Mouse (Mus musculus) heart, adult 9 months (tissue): Measurements from ENCODE around the gene Vsig1.

Experiments used
- DNase-seq, 2 experiments: peaks; one replicate each; pipeline ENCODE4 v3.0.0; 2022; ENCODE audit warnings: low spot score in 2 of 2

Gene Vsig1

DNA sequence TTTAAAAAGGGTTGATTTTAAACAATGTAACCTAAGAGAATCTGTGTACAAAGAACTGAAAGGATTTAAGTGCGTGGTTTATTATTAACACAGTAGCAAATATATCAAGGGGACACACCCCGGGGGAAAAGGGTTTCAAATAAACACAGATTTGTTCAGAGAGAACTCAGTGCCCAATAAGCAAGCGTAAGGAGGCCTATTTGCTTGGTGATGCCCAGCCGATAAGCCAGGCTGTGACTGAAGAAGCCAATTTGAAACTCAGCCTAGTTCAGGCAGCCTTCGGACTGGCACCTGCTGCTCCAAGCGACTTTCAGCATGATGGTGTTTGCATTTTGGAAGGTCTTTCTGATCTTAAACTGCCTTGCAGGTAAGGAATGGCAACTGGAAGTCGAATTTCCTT, at the start of gene Vsig1:
Gene Vsig1, plus strand, starts transcription at position 249 of the 400 bp plus-strand sequence.
- DNase-seq = no peak

DNA sequence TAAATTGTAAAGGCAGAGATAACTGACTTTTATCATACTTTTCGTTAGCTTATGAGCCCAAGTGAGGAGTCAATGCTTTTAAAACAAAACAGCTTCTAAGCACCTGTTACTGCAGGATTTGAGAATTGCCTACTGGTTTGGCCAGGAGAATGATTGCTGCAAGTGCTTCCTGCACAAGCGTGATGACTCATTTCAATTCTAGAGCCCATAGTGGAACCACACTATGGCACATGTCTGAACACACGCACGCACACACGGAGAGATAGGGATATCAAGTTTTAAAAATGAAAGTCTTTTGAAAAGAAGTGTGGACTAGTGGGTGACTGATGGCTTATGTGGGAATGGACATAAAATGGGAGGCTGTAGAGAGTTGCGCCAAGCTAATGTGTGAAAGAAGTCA, 44.6 kb upstream of the Vsig1 start:
- no peak for DNase-seq

DNA sequence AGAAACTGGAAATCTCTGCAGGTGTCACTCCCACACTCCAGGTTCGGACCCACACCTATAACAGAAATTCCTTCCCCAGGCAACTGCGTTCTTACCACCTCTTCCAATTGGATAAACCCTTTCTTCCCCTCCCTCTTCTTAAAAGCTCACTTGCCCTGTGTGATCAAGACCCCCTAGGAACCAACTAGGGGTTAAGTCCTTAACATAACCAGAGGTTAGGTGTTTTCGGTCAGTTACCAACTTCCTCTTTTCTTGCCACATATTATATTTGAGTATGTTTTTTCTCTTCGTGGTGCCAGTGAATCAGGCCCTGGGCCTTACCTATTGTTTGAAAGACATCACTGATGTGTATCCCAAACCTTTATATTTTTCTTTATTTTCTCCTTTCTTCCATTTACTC, 44.0 kb upstream of the Vsig1 start:
- no peak for DNase-seq

DNA sequence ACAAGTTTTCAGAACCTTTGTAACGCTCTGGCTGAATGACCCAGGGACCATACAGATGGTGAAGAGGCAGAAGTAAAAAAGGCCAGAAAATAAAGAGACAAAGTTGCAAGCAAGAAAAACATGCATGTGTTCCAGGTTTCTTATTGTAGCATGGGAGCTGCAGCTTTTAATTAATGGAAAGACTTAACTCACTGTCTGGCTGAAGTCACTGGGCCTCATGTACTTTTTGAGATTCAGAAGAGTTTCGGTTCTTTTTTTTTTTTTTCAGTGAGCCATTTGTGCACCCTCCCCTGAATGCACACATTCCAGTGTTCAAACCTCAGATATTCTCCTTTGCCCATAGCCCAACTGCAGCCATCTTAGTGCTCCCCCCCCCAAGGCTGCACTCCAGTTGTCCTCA, 20.2 kb upstream of the Vsig1 start:
- no peak for DNase-seq

DNA sequence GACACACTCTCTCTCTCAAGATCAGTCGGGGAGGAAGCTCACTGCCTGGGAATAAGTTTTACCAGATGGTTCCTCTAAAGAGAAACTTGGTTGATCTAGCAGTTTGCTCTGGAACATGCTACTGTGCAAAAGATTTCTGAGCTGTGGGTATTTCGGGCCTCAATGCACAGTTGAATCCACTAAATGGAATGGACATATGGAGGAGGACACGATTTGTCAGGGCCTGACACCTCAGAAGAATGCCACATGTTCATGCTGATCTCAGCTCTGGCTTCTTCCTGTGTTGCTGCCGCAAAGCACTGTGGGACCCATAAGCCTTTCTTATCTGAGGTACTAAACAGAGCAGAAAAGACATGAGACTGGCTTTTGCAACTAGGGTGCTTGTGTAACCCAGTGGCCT, 15.6 kb upstream of the Vsig1 start:
- DNase-seq = no peak

DNA sequence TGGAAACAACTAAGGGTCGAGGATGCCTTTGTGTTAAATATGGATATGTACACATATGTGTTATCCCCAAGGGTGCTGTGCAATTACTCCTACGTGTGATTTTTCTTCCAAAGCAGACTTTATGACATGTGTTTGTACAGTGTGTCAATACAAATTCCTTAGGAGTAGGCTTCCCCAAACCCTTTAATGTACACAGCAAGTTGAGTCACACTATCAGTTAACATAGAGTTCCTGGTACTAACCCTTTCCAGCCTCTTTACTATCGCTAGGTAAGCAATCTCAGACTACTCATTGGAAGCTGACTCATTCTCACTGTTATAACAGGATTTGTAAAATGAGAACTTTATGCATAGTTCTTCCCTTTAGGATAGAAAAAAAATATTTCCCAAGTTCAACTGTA, 3.9 kb upstream of the Vsig1 start:
- DNase-seq = no peak

DNA sequence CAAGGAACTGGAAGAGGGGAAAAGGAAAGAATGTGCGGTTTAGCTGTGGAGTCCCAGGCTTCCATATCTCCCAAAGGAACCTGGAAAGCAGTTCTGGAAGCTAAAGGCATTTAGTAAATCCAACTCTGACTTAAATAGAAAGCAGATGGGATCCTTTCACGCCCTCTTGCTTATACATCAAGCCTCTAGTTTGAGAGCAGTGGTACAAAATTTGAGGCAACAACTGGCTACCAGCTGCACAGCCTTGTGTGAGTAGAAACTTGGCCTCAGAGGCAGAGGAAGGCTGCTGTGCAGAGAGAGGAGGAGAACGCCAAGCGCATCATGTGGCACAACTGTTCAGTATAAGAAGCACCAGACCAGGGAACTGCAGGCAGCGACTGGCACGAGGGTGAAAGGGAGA, 13.9 kb downstream of the Vsig1 start:
- peak in 1 of 2 experiments; percentile 0 for DNase-seq

DNA sequence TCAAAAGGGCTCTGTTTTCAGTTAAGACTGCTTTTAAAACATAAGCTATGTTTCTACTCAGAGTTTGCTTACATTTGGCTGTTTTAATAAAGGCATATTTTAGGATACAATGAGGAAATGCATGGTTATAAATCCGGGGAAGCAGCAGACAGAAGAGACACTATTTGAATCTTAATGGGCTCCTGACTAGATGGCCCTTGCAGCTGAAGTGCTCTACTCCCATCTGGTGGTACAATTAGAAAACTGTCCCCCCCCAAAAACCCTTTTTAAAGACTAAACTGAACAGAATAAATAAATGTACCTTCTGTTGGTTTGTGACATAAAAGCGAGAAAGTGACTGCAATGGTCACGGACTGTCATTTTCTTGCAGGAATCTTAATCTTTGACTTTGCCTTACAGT, 24.7 kb downstream of the Vsig1 start:
- no peak for DNase-seq

DNA sequence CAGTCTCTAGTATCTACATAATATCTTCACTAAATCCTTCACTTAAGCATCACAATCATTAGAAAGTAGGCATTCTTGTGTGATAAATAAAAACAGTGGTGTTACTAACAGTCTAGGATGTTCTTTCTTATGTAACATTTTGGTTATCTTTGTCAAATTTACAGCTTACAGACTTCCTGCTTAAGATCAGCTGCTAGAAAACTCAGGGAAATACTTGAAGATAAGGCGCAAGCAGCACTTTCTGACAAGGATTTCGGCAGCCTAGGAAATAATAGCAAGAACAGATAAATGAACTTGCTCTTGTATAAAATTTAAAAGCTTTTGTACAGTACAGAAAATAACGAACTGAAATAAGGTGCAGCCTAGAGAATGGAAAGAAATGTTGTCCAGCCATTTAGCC, 25.9 kb downstream of the Vsig1 start:
- no peak for DNase-seq

DNA sequence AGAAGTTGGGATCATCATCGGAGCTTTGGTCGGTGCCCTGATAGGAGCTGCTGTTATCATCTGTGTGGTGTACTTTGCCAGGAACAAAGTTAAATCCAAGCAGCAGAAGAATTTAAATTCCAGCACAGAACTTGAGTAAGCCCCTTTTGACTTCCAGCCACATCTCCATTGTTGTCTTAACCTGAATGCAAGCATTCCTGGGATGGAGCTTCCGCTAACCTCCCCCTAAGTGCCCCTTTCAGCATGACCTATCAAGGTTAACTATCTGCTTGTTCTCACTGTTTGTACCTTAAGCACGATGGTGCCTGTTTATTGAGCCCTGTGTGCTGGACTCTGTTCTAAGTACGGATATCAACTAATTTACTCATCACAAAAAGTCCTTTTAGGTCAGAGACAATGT, 28.9 kb downstream of the Vsig1 start:
- no peak for DNase-seq

DNA sequence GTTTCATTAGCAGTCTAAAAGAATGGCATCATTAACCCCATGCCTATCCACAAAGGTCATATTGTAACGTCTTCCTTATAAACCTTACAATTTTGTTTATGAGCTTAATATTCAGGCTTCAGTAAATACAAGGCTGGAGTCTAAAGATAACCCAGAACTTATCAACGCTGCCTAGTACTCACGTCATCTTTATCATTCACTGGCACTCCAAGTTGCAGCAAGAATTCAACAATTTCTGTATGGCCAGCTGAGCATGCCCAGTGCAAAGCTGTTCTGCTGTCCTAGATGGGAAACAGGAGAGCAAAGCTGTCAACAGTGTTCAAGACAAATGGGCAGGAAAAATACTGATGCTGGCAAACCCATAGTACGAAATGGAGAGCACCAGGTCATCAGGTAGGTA, 46.2 kb downstream of the Vsig1 start:
- DNase-seq = no peak

DNA sequence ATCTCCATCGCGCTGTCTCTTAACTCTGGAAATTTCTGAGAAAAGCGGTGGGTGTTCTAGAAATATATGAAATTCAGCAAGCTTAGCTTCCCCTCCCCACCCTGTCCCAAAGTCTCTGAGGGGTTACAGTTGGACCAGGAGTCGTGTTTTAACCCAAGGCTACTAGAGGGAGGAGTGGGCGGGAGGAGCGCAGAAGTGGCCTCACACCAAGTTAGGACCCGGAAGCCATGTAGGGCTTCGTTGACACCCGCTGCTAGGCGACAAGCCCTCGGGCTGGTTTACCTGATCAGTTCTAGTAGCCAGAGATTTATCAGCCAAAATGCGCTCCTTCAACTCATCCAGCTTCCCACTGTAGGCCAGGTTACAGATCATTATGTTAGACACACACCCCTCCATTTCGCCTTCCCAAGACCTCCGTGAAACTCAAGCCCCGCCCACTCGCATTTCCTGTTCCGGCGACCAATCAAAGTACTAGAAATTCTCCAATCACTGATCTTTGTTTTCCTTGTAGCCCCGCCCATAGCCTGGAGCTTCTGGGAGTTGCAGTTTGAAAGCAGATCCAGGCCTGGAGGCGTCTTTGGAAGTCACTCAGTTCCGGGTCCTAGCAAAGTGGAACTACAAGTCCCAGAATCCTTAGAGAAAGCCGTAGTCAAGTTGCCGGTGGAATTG, 49.0 kb downstream of the Vsig1 start, which contains the start of the genes Psmd10 and Atg4a:
Gene Psmd10, minus strand, starts transcription at position 457 of the 669 bp plus-strand sequence.
Gene Atg4a, plus strand, starts transcription at position 636 of the 669 bp plus-strand sequence.
- peak; percentile 94 for DNase-seq

DNA sequence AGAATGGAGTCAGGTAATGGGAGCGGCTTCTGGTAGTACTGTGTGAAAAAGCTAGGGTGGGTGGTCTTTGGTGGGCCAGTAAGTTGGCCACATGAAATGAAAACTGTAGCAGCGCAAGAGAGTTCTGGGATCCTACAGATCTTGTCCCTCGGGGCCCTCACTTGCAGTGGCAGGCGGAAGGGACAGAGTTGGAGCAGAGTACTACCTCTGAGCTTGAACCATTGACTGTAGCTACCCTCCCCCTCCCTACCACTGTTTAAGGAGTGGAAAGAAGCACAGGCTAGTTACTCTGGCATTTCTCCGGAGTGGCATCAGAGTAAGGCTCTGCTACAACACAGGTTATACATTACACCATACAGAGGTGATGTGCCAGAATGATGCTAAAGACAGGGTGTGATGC, 49.6 kb downstream of the Vsig1 start:
- no peak for DNase-seq

DNA sequence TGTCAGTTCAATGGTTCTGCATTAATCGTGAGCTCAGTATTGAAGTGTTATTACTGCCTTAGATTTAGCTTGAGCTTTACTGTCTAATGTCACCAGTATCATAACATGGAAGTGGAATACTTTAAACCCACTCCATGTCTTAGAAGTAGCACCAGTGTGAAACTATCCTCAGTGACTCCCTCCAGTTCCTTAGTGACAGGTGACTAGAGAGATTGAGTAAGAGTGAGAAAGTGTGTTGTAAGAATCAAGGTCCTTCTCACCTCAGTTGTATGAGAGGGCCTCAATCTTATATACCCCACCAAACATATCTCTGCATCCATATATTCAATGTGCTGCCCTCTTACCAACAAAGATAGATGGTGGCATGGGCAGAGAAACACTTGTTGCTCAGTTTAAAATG, 71.5 kb downstream of the Vsig1 start:
- no peak for DNase-seq

DNA sequence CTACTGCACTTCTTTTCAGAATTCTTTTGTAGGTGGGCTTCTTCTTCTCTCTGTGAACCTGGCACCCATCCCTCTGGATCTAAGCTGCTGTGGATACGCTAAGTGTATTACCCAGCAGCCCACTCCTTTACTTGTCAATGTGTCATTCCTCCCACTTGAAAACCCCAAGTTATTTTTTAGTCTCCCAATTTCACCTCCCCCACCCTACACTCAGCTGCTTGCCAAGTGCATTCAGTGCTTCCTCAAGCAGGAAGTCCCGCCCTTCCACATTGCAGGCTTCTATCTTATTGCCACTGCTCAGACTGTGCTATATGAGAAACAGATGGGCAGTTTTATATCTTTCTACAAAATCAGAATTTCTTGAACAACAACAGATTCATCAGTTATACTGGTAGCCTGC, 72.1 kb downstream of the Vsig1 start:
- DNase-seq = peak; percentile 39 to 45

DNA sequence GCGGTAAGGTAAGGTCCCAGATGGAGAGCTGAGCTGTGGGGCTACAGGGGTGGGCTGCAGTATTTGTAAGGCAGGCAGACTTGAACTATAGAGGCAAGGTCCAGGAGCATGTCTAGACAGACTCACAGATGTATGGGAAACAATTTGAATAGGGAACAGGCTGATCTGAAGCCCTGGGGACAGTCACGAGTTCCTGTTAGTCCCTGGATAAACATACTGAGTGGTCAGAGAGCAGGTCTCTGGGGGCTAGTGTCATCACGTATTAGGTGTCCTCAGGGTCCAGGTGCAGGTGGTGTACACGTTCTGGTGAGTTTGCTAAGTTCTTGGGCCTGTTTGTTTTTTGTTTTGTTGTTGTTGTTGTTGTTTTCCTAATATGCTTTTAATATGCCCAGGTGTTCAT, 72.8 kb downstream of the Vsig1 start:
- DNase-seq = no peak

DNA sequence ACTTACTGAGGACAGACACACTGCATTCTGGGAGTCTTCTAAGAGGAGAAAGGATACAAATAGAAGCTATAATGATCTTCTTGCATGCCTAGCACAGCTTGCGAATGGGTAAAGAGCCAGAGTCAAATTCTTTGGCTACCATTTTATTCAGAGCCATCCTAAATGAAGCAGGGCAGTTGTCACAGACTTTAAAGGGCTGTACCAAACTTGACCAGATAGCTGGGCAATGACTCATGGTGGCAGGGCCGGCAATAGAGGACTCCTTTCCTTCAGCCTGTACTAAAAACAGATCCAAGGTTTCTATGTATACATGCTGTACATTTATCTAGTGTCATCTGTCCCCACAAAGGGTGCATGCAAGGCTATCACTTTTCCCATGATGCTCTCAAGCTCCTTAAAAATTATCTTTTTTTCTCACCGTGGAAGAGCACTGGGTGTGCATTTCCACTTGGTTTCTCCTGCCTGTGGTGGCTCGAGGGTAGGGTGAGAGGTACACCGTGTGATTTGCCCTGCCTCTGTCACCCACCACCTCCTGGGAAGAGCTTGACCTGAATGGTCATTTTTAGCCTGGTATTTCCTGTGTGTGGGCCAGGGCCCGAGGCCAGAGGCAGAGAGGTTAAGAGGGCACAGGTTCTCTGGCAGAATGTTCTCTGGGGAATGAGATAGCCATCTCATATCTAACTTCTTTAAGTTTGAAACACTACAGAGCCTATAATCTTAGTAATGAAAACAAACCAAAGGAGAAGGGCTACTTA, 76.0 kb downstream of the Vsig1 start:
- DNase-seq = no peak

DNA sequence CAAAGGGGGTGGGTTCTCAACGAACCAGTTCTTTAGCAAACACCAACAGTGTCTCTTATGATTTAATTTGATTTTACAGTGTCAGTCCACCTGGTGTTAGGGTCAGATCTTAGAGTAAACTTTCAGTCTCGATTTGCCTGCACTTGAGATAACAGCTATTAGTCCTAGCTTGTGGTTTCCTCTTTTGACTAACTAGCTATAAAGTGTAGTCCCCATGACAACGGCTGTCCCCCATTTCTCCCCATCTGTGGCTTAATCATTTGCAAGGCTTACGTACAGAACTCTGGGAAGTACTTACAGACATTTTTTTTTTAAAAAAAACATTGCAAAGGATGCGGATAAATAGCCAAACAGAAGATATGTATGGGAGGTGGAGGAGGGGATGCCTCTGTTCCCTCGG, 77.4 kb downstream of the Vsig1 start:
- DNase-seq = no peak

DNA sequence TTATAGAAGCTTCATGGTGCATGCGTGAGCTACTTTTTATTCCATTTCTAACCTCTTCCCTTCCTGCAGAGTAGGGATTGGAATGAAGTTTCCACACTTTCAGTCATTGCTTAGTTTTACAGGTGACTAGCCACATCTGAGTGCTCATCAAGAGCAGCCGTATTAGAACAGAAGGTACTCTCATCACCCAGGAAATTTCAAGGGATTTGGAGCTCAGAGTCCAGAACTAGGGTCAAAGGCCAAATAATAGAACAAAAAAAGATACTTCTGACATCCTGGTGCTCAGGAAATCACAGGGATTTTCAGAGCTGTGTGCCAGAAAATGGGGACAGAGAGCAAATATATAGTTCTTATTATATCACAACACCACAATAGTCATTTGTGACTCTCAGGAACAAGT, 77.8 kb downstream of the Vsig1 start:
- DNase-seq = no peak
